Mouse (Mus musculus) granulocyte monocyte progenitor cell, adult 5-6 weeks (primary cell): Measurements from ENCODE around the gene Selenof. TPM values are rescaled to one million over a fixed set of nuclear protein-coding genes. Genes with fewer than 3 reads are reported as not detected.

Experiments used
- ATAC-seq: replicated peaks from 2 replicates; pipeline ENCODE4 v1.8.0; 2016; ENCODE audit warnings: mild to moderate bottlenecking, moderate TSS enrichment, inconsistent platforms; ENCODE audit not compliant: poor library complexity, severe bottlenecking
- total RNA-seq, 2 experiments: library from RNA; stranded (forward) in 1 of 2; stranded (reverse) in 1 of 2; fragments of 200-712, 200-1000 nt in 1 of 2; fragments of >200 nt in 1 of 2; fragmentation: Nextera tagmentation in 1 of 2; gene quantifications; 2 replicates each; pipeline ENCODE4 v1.2.3; 2014 to 2017

Gene Selenof
- 330 and 358 TPM in 2 replicates for total RNA-seq (2014; fragmentation: Nextera tagmentation)
- total RNA-seq (2017), result 781 and 898 TPM in 2 replicates

DNA sequence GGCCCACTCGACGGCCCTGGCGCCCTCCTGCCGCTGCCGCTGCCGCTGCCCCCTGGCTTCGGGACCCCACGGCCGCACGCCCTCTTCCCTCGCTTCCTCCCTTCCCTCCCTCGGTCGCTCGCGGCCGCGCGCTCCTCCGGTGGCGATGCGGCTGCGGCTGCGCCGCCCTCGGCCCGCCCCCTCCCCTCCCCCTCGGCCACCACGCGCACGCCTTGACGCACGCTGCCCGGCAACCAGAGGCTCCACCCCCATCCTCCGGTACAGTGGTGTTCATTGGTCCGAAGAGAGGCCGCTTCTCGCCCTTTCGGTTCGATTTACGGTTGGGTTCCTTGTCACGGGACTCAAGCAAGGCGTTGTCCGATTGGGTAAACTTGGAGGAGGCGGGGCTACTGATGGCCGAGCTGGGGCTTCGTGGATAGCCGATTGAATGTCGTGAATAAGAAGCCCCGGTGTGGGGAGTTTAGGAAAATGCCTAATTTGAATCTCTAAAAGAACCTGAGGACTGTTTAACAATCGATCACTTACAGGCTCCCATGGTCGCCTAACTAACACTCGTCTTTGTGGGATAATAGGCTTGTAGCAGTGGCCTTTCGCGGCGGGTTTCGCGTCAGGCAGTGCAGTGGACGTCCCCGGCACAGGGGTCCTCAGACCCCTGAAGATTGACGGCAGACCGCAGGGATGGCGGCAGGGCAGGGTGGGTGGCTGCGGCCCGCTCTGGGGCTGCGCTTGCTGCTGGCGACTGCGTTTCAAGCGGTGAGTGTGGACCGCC, at the start of gene Selenof, which contains the start of gene Hs2st1:
TSS of gene Selenof (plus strand) at position 258 of the 769 bp plus-strand sequence.
TSS of gene Hs2st1 (minus strand) at position 135 of the 769 bp plus-strand sequence.
- peak; percentile 88 for ATAC-seq

DNA sequence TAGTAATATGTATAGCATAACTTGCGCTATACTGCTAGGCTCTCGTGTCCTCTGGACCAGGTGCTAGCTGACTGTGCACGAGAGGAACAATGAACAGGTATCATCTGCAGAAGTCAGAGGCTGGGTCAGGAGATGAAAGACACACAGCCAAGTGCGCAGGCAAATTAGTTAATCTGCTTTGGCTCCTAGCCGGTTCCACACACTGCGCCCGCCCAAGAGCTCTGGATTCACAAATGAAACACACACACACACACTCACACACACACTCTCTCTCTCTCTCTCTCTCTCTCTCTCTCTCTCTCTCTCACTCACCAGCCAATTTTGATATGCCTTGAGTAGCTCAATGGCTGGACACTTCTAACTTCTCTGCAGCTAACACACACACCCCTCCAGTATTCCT, 42.2 kb upstream of the Selenof start:
- ATAC-seq, result no peak

DNA sequence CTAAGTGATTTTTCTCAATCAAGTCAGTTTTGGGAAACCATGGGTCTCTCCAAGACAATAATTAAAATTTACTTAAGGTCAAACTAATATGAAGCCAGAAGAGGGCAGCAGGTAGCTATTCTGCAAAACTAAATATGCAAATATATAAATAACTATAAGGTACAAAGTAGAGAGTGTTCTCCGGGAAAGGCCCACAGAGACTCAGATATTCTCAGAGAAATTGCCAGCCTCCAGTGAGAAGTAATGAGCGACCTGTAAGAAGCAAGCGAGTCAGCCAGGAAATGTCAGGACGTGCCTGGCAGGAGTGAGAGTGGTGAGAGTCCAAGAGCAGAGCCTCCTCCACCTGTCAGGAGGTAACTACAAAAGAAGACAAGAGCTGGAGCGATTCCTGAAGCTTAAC, 39.1 kb upstream of the Selenof start:
- no peak for ATAC-seq

DNA sequence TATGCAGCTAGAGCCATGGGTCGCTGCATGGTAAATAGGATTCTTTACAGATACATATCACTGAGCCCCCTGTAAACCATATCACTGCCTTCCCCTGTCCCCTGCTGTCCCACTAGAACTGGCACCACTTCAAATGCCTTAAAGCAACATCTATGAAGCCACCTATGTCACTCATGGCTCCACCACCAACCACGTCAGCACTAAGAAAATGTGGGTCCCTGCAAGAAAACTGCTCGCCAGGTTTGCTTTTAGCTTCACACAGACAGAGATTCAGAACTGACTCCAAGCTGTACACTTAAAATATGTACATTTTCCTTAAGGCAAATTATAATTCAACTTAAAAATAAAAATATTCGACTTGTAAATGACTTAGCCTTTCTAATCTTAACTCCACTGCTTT, 35.0 kb upstream of the Selenof start:
- no peak for ATAC-seq

DNA sequence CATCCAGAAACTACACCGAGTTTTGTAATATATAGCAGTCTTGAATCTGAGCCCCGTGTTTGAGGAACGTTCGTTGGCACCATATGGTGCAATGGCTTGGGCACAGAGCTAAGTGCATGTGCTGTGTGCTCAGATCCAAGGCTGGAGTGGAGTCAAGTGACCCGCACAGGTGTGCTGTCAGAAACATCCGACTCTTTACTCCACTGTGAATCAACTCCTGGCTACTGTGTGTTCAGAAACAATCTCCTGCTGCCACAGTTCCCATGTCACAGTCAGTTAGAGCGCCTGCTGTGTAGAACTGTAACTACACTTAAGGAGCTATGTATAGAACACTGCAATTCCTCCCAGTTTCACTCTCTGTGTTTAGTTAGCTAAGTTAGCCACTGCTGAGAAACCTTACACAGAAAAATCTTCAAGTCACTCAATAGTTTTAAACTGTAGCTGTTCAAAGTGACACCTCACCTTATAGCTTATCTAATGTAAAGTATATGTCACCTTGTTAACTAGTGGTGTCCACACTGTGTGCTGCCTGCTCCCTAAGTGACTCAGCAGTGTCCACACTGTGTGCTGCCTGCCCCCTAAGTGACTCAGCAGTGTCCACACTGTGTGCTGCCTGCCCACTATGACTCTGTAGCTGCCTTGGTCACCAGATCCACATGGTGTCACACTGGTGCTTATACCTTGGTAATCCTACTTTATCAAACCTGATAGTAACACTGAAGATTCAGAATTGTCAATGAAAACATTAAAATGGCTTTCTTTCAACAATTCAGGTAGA, 32.8 kb upstream of the Selenof start:
- peak; percentile 75 for ATAC-seq

DNA sequence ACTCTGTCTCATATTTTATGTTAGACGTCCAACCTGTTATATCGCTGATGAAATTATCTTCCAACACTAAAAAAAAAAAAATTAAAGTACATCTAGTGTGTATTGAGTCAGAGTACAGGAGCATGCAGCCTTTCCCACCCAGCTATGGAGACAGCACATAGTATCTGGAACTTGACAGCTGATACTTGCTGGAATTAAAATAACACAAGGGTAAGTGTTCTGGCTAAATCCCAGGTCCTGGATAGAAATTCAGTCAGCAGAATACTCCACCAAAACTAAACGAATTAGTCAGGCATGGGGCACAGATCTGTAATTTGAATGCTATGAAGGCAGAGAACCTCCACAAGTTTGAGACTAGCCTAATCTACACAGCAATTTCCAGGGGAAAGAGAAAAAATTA, 31.1 kb upstream of the Selenof start:
- no peak for ATAC-seq

DNA sequence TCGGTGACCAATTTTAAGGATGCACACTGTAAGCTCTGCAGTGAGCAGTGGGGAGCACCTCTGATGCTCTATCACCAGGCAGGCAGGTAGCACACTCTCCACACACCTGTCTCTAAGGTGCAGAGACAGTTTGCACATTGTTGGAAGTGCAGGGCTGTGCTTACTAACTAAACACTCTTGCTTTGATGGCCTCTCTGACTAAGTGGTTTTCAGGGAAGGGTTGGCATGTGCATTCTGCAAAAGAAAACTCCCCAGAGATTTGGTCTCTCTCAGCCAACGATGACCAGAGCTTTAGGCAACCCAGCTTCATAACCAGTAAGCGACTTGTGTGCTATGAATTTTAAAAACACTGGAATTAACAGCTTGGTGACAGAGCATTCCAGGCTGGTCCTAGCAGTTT, 29.3 kb upstream of the Selenof start:
- no peak for ATAC-seq

DNA sequence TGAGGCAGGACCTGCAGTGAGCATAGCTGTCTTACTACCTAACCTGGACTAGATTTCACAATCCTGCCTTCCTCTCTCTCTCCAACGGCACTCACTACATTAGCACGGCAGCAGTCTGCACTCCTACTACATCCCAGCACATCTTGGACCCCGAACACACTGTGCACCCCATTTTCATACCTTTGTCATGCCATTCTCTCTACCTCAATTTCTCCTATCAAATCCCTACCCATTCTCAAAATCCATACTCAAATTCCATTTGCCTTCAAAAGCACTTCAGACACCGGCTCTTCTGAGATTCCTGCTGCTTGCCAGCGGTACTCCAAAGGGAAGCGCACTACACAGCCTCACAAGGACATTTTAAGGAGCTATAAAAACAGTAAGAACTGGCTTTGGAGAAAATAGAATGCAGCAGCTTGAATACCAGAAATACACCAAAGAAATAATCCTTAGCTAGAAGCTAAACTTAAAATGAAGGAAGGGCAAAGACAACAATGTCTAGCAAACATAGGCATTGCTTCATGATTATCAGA, 28.1 kb upstream of the Selenof start:
- no peak for ATAC-seq

DNA sequence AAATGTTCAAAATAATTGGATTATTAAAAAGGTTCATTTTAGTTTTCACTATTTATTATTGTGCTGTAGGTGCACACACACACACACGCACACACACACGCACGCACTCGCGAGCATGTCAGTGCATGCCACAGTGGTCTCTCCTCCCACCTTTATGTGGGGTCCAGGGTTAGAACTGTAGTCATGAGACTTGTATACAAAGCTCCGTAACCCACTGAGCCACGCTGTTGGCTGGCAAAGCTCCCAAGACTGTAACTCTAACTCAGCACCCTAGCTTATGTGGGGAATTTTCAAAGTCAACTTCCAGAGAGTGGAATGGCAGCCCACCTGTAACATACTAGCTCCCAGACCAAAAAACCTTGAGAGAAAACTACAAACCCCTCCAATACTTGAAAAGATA, 25.0 kb upstream of the Selenof start:
- no peak for ATAC-seq

DNA sequence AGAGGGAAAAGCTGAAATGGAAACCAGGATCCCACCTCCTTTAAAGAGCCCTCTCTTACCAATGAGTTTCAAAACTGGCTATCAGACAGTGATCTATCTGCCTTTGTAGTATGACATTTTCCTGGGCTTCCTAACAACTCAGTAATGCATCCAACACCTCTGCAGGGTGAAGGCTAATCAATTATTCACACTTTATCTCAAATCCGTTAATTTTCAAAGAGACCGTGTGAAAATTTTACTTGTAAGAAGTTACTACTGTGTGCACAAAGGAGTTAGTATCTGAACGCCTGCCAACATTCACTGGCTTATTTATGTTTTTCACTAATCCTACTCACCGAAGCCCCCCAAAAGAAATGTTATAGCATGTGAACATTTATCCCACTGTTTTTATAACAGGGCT, 24.3 kb upstream of the Selenof start:
- no peak for ATAC-seq

DNA sequence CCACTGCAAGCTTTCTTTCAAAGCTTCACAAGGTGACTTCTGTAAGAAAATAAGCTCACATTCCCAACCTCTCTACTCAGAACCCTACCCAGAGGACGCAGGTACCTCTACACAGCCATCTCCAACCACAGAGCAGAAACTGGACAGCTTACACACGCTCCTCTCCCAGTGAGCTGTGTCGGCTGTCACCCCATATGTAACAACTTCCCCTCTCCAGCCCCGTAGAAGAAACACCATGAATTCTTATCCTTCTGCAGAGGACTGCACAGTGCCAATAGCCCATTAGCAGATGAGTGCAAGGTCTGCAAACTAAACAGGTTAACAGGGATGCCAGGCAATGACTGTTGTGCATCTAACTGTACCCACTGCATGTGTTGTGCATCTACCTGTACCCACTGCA, 23.6 kb upstream of the Selenof start:
- ATAC-seq, result peak; percentile 55

DNA sequence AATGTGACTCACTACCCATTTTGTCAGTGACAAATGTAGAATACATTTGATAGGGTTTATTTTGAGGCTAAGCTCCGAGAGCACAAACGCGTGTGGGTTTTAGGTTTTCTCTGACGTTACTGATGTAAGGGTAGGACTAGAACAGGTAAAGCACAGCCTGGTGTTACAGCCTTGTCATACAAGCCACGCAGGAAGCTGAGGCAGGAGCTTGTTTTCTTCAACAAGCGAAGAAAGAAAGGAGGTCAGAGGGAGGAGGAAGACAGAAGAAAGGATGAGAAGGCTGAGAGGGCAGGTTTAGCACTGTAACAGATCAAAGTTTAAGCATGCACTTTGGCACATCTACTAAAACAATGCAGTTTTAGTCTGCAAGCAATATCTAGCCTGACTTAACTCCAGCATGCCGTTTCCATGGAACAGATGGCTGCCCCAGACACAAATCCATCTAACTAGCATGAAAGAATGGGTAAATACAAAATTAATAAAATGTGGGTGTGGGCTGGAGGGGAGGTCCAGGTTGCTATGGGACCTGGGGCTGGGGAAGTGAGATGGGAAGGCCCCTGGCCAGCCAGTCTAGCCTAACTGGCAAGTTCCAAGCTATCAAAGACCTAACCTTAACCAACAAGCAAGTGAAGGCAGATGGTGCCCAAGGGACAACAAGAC, 21.8 kb upstream of the Selenof start:
- no peak for ATAC-seq

DNA sequence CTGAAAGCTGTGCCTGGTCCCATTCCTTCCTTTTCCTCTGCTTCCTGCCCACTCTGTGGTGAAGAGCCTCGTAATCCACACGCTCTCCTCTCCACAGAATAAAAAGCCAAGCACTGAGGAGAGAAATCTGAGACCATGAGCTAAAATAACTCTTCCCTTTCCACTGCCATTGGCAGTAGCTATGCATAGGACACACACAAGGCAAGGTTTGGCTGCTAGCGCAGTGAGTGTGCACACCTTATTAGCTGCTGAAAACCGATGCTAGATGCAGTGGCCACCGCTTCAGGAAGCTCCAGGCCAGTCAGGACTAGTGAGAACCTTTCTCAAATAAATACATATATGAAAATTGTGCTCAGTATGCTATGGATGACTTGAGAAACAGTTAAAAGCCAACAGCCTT, 20.1 kb upstream of the Selenof start:
- ATAC-seq, result no peak

DNA sequence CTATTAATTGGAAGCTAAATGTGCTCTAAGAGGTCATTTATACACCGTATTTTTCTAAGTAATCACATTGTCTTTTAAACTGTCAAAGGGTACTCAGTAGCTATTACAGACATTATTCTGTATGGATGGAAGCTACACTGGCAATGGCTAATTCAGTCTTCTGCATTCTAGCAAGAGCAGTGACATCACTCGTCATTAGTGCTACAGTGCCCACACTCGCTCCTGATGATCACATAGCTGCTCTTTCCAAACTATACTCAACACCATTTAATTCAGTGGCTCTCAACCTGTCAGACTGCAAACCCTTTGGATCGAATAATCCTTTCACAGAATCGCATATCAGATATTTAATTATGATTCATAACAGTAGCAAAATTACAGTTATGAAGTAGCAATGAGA, 19.4 kb upstream of the Selenof start:
- no peak for ATAC-seq

DNA sequence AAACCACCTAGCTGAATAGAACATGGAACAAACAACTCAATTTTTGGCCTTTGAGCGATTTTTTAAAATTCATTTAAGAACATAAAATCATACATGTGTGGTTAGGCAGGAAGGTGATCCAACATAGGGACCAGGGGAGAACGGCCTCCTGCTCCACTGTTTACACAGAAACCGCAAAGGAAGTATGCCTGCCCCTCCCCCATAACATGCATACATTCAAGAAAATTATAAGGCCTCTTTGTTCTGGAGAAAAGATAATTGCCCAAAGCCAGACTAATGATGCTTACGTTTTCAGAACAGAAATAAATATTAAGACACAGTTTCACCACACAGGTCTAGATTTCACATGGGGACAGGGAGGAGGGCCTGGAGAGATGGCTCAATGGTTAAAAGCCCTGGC, 18.7 kb upstream of the Selenof start:
- peak; percentile 61 for ATAC-seq

DNA sequence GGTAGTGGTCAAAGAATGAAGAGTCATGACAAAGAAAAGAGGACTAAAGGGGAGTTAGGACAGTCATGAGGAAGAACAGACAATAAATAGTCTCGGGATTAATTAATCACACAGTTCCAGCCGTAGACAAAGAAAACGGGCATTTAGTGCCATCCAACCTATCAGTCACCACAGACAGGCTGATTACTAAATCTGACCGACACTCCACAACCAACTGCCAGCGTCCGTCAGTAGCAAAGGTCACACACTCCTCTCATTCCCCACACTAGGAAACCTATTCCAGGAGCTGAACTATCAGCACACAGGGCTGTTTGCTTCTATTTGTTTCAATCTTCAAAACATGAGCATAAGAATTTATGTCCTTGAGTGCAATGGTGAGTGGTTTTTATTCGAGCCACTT, 16.2 kb upstream of the Selenof start:
- no peak for ATAC-seq

DNA sequence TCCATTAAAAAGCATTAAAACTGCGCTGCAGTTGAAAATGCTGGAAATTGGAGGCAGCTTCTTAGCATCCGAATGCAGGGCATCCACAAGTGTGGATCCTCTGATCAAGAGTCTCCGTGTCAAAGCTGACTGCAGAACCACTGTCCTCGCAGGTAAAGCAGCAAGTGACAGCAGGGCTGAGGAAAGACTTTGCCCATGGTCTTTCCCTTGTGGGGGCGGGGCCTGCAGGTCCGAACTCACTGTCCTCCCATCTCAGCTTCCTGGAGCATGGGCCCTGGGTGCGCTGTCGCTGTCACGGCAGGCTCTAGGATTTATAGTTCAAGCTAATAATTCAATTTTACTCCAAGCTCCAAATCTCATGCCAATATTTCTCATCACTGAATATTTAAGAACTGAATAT, 15.6 kb upstream of the Selenof start:
- ATAC-seq, result no peak

DNA sequence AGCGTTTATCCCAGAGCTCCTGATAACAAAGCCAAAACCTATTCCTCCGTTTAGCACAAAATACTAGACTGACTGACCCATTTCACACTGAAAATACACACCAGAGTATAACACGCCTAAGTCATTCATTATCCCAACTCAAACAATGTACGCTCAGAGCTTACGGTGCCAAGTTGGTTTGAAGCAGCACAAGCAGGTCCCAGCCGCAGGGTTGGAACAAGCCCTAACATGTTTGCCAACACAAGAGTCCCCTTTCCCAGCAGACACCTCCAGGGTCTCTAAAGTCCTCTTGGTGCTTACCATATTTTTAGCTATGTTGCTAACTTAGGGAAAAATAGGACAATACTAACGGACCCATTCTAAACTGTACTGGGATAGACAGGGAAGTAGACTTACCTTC, 15.0 kb upstream of the Selenof start:
- ATAC-seq, result no peak

DNA sequence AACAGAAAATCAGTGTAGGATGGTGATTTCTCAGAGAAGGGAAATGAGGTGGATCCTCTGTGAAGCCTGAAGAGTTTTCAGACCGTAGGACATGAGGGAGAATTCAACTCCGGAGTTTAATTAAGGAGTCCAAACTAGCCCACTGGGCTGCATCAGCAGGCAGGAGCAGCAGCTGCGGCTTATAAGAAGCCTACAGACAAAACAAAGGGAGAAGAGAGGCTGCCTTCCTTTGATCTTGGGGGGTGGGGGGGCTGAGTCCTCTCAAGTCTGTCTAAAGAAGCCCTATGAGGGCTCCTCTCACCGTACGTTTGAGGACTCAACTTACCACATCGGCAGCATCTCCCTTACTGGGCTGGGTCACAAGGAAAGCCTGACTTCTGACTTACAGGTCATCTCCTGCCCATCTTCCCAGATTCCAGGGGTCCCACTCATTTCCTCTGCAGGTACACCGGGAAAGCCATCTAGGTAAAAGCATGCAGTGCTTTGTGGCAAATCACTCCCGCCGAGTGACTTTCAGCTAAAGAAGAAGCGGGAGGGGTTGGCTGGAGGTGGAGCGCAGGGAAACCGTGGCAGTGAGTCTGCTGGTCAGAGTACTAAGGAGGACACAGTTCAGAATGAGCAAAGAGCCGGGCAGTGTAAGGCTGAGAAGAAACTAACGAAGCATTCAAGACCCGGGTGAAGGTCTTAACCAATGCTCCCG, 13.3 kb upstream of the Selenof start:
- ATAC-seq, result no peak

DNA sequence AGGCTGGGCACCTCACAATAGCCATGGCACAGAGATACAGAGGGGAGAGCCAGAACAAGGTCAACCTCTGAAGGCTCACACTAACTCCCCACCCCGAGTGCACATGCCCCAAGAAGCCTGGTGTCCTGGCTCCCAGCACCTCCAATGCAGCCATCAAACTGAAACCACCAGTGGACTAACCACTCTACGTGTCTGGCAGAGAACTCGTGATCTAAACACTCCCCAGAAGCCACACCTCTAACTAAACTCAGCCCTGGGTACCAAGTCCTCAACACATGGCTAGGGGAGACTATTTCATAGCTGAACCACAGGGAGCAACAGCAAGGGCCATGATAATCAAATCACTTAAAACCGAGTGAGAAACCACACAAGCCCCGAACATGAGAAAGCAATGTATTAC, 11.8 kb upstream of the Selenof start:
- ATAC-seq, result no peak
